8 mouse cellular contexts compared by ENCODE assay signal in the genomic region with DNA sequence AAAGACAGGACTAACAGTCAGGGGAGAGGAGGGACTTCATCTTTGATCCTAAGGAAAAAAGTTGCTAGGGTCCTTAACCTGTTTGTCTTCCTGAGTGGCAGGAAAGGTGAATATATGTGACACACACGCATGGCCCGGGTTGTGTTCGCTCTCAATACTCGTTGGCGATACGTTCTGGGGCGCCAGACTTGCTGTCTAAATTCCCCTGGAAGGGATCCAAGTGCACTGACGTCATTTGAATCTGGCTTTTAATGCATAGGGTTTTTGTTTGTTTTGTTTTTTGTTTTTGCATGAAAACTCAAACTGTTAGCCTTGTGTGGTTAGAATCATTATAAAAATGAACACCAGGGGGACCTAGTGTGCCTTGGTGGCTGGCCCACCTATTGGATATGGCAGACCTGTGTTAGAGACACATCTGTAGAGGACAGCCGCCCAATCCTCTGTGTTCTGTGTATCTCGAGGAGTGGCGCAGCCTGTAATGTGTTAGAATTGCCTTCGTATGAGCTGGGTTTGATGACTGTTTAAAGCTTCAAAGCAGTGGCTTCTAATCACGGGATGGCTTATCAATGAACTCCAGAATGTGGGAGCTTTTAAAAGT. TPM values are rescaled to one million over a fixed set of nuclear protein-coding genes. Genes with fewer than 3 reads are reported as not detected.
DNase-seq lines count a peak whose midpoint lies in the region; ATAC-seq and TF ChIP-seq lines count a peak whose summit lies in the region.

No protein-coding gene starts in this region.

- no peak overlapping the region for H3K9ac ChIP-seq in hindbrain, embryonic 14.5 days
- H3K9ac ChIP-seq in liver, postnatal 0 days (replicated peaks), result no peak overlapping the region

- no peaks in the 10 kb centered on the region for H3K36me3 ChIP-seq in hindbrain, embryonic 14.5 days (replicated peaks; ENCODE audit: control insufficient read depth, insufficient read depth)
- H3K36me3 ChIP-seq in liver, postnatal 0 days (replicated peaks; ENCODE audit: insufficient read depth, low read length), result no peaks in the 10 kb centered on the region; the same call in 1 of the 2 replicates
- no peaks in the 10 kb centered on the region for H3K36me3 ChIP-seq in small intestine, adult 2 months (ENCODE audit: control insufficient read depth, insufficient read depth, low read length)

- TF ChIP-seq CTCF in liver, postnatal 0 days (IDR thresholded peaks at IDR 0.05; ENCODE audit: low read depth), result peak; percentile 93
- TF ChIP-seq CTCF in small intestine, adult 2 months (IDR thresholded peaks at IDR 0.05; ENCODE audit: extremely low read depth, insufficient read length, insufficient replicate concordance, low read depth, low read length), result peak; percentile 62; the same call in 1 of the 2 replicates

- H3K9me3 ChIP-seq in hindbrain, embryonic 14.5 days (ENCODE audit: control insufficient read depth, low read length), result no peaks in the 10 kb centered on the region
- H3K9me3 ChIP-seq in liver, postnatal 0 days (ENCODE audit: low read length), result no peaks in the 10 kb centered on the region

- ATAC-seq in hindbrain, embryonic 14.5 days (ENCODE audit: low FRiP score), result no peak
- ATAC-seq in liver, postnatal 0 days, result peak; percentile 71
- ATAC-seq in monocyte, adult 5-6 weeks (replicated peaks; ENCODE audit: insufficient number of reproducible peaks, low FRiP score, low TSS enrichment, poor library complexity, severe bottlenecking), result no peak

- no peak for TF ChIP-seq POLR2A in small intestine, adult 2 months (IDR thresholded peaks at IDR 0.05; ENCODE audit: low read depth, low read length)

- WGBS in hindbrain, embryonic 14.5 days, result 61% methylated on average over 13 of the region's 13 CpGs
- 45% methylated on average over 13 of the region's 13 CpGs for WGBS in liver, postnatal 0 days (ENCODE audit: insufficient replicate concordance)
- WGBS in small intestine, adult 2 months, result 37% methylated on average over 13 of the region's 13 CpGs

- H3K4me1 ChIP-seq in hindbrain, embryonic 14.5 days (replicated peaks; ENCODE audit: control insufficient read depth, insufficient read depth, low read length), result no peaks in the 10 kb centered on the region
- H3K4me1 ChIP-seq in liver, postnatal 0 days (ENCODE audit: insufficient read depth), result peaks cover 4% of the 10 kb centered on the region
- H3K4me1 ChIP-seq in small intestine, adult 2 months (ENCODE audit: control insufficient read depth, insufficient read depth, insufficient read length, low read length), result no peaks in the 10 kb centered on the region; the same call in 1 of the 2 replicates

- H3K27ac ChIP-seq in hindbrain, embryonic 14.5 days, result no peak overlapping the region
- no peak overlapping the region for H3K27ac ChIP-seq in liver, postnatal 0 days (ENCODE audit: low read depth)
- H3K27ac ChIP-seq in small intestine, adult 2 months (ENCODE audit: insufficient read depth, low read depth, low read length), result no peak overlapping the region

- no peak overlapping the region for H3K4me3 ChIP-seq in hindbrain, embryonic 14.5 days (replicated peaks; ENCODE audit: low read length)
- no peak overlapping the region for H3K4me3 ChIP-seq in liver, postnatal 0 days (ENCODE audit: low read depth, low read length)
- no peak overlapping the region for H3K4me3 ChIP-seq in small intestine, adult 2 months (ENCODE audit: low read depth, low read length)

- no peak for TF ChIP-seq EP300 in liver, postnatal 0 days (IDR thresholded peaks at IDR 0.05; ENCODE audit: low read depth)

- no peak overlapping the region for H3K4me2 ChIP-seq in hindbrain, embryonic 14.5 days (replicated peaks)
- H3K4me2 ChIP-seq in liver, postnatal 0 days (ENCODE audit: low read depth, low read length), result no peak overlapping the region

- H3K27me3 ChIP-seq in hindbrain, embryonic 14.5 days (ENCODE audit: control insufficient read depth, insufficient read depth, low read length), result no peaks in the 10 kb centered on the region
- no peaks in the 10 kb centered on the region for H3K27me3 ChIP-seq in liver, postnatal 0 days (ENCODE audit: insufficient read depth, low read length)
- H3K27me3 ChIP-seq in small intestine, adult 2 months (ENCODE audit: control insufficient read depth, insufficient read depth, low read length), result no peaks in the 10 kb centered on the region

- peak; percentile 36 to 60 for DNase-seq in left cerebral cortex, postnatal 25 days (ENCODE audit: low spot score in 2 of 2)
- DNase-seq in left cerebral cortex, postnatal 36 days (ENCODE audit: low spot score in 2 of 2), result no peak
- peak; percentile 71 for DNase-seq in NIH3T3 (ENCODE audit: low read depth)
- DNase-seq in embryo, embryonic 11 days, result peak; percentile 78
- peak; percentile 78 for DNase-seq in hindbrain, embryonic 14.5 days (ENCODE audit: low spot score)
- DNase-seq in liver, postnatal 0 days, result peak; percentile 28

- intact Hi-C loops in left cerebral cortex, postnatal 25 days (cut with DNase I), result loop anchor here (1.0 kb wide), 2 partner anchors 140 to 415 kb away; no protein-coding TSS in a partner anchor
- intact Hi-C loops in left cerebral cortex, postnatal 36 days (cut with DNase I), result loop anchor here (1.0 to 10.0 kb wide), 2 partner anchors 140 to 419 kb away; no protein-coding TSS in a partner anchor

RNA-seq across cellular contexts. Expression of a gene that starts 19.8 kb away (rescaled TPM):
- 10 to 100 TPM; 48.3 to 55.4 TPM for total RNA-seq in left cerebral cortex, postnatal 25 days (2021)
- 10 to 100 TPM; 42.2 to 49.9 TPM for total RNA-seq in left cerebral cortex, postnatal 36 days (2021)
- polyA plus RNA-seq in hindbrain, embryonic 14.5 days (2014; fragmentation: Nextera tagmentation; extraction: Ambion mirVana), result 55.6 and 65.8 TPM in 2 replicates
- polyA plus RNA-seq in liver, postnatal 0 days (2015; fragmentation: Nextera tagmentation; extraction: Ambion mirVana), result 9.4 and 11.0 TPM in 2 replicates
- polyA plus RNA-seq in small intestine, adult 2 months (2012; rRNA removed), result 4.2 and 10.5 TPM in 2 replicates
- total RNA-seq in monocyte, adult 5-6 weeks (2017), result 32.6 to 34.9 TPM (median 33.6 TPM) in 3 replicates

RNA-seq across cellular contexts. Expression of a gene that starts 27.6 kb away (rescaled TPM):
- 10 to 100 TPM in 1 of 2 experiments, 1 to 10 TPM in 1; 9.6 to 11.1 TPM for total RNA-seq in left cerebral cortex, postnatal 25 days (2021)
- 10 to 100 TPM; 11.6 to 14.2 TPM for total RNA-seq in left cerebral cortex, postnatal 36 days (2021)
- 6.8 and 8.8 TPM in 2 replicates for polyA plus RNA-seq in hindbrain, embryonic 14.5 days (2014; fragmentation: Nextera tagmentation; extraction: Ambion mirVana)
- 11.8 and 13.1 TPM in 2 replicates for polyA plus RNA-seq in liver, postnatal 0 days (2015; fragmentation: Nextera tagmentation; extraction: Ambion mirVana)
- 3.1 and 4.2 TPM in 2 replicates for polyA plus RNA-seq in small intestine, adult 2 months (2012; rRNA removed)
- total RNA-seq in monocyte, adult 5-6 weeks (2017), result 0.96 to 2.5 TPM (median 1.1 TPM) in 3 replicates

RNA-seq across cellular contexts. Expression of a gene that starts 27.9 kb away (rescaled TPM):
- total RNA-seq in left cerebral cortex, postnatal 25 days (2021), result 10 to 100 TPM in 1 of 2 experiments, 1 to 10 TPM in 1; 8.7 to 17.3 TPM
- 10 to 100 TPM; 10.2 to 12.6 TPM for total RNA-seq in left cerebral cortex, postnatal 36 days (2021)
- polyA plus RNA-seq in hindbrain, embryonic 14.5 days (2014; fragmentation: Nextera tagmentation; extraction: Ambion mirVana), result 4.2 and 7.5 TPM in 2 replicates
- 18.8 and 19.0 TPM in 2 replicates for polyA plus RNA-seq in liver, postnatal 0 days (2015; fragmentation: Nextera tagmentation; extraction: Ambion mirVana)
- 4.2 and 7.8 TPM in 2 replicates for polyA plus RNA-seq in small intestine, adult 2 months (2012; rRNA removed)
- 9.1 to 20.3 TPM (median 11.3 TPM) in 3 replicates for total RNA-seq in monocyte, adult 5-6 weeks (2017)

RNA-seq across cellular contexts. Expression of a gene that starts 31.8 kb away (rescaled TPM):
- not detected for total RNA-seq in left cerebral cortex, postnatal 25 days (2021)
- not detected for total RNA-seq in left cerebral cortex, postnatal 36 days (2021)
- not detected in 2 replicates for polyA plus RNA-seq in hindbrain, embryonic 14.5 days (2014; fragmentation: Nextera tagmentation; extraction: Ambion mirVana)
- polyA plus RNA-seq in liver, postnatal 0 days (2015; fragmentation: Nextera tagmentation; extraction: Ambion mirVana), result not detected in 2 replicates
- polyA plus RNA-seq in small intestine, adult 2 months (2012; rRNA removed), result not detected in 2 replicates
- total RNA-seq in monocyte, adult 5-6 weeks (2017), result 0.85 to 6.5 TPM (median 1.6 TPM) in 3 replicates

Comparison
In these comparisons a context has a peak if more than half of its experiments do, and no peak if none do; other contexts are left out.
1. DNase-seq: peak in left cerebral cortex, postnatal 25 days (2 of 2), NIH3T3 (single experiment), embryo, embryonic 11 days (single experiment), hindbrain, embryonic 14.5 days (single experiment) and liver, postnatal 0 days (single experiment); none in left cerebral cortex, postnatal 36 days (0 of 2).